25 mouse cellular contexts compared by ENCODE assay signal in the genomic region with DNA sequence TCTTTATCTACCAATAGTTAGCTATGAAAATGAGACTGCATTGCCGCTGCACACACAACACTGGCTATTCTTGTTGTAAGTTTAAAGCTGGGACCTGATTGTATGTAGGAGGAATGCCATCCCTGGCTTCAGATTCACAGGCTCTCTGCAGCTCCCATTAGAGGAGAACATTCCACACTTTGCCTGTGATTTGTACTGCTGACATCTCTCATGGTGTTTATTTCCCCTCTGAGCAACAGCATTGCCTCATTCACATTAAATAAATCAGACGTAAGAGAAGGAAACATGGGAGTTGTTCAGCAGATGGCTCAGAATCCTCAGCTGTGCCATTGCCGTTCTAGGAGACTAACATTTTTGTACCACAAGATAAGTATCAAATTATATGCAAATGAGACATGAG.
A peak's percentile ranks its signal among the peaks of the same experiment; 100 is the strongest.
DNase-seq lines count a peak whose midpoint lies in the region; ATAC-seq and TF ChIP-seq lines count a peak whose summit lies in the region.
"Had no signal": no experiment of that assay in that cellular context is flagged by ENCODE, and none has a peak within 500 bp of the region (broad histone marks: within the 10 kb centered on the region; RNA-seq: fewer than 3 reads in every experiment).

No protein-coding gene starts in this region.

- H3K36me3 ChIP-seq in forebrain, postnatal 0 days (ENCODE audit: insufficient read depth), result no peaks in the 10 kb centered on the region
- no peaks in the 10 kb centered on the region for H3K36me3 ChIP-seq in forebrain, embryonic 13.5 days (ENCODE audit: poor library complexity, severe bottlenecking)
- no peaks in the 10 kb centered on the region for H3K36me3 ChIP-seq in hindbrain, embryonic 11.5 days (ENCODE audit: control insufficient read depth, insufficient read depth, low read length)
- H3K36me3 ChIP-seq: forebrain, embryonic 10.5 days; heart, embryonic 13.5 days; hindbrain, embryonic 12.5 days; lung, embryonic 15.5 days; midbrain, embryonic 10.5 days; neural tube, embryonic 12.5 days had no signal

- H3K27me3 ChIP-seq in forebrain, postnatal 0 days (ENCODE audit: insufficient read depth, low read length), result no peaks in the 10 kb centered on the region
- no peaks in the 10 kb centered on the region for H3K27me3 ChIP-seq in forebrain, embryonic 13.5 days
- H3K27me3 ChIP-seq in hindbrain, embryonic 11.5 days (ENCODE audit: control insufficient read depth, insufficient read depth, low read length), result no peaks in the 10 kb centered on the region
- H3K27me3 ChIP-seq: heart, embryonic 13.5 days; hindbrain, embryonic 12.5 days; lung, embryonic 15.5 days; neural tube, embryonic 12.5 days had no signal

- WGBS in forebrain, postnatal 0 days, result 58% methylated on average over 3 of the region's 3 CpGs
- 91% methylated on average over 3 of the region's 3 CpGs for WGBS in forebrain, embryonic 13.5 days
- 95% methylated on average over 3 of the region's 3 CpGs for WGBS in hindbrain, embryonic 11.5 days

- no peak overlapping the region for H3K27ac ChIP-seq in forebrain, postnatal 0 days (ENCODE audit: low read depth, low read length)
- H3K27ac ChIP-seq in forebrain, embryonic 13.5 days, result no peak overlapping the region
- H3K27ac ChIP-seq in hindbrain, embryonic 11.5 days (ENCODE audit: low read depth, low read length), result no peak overlapping the region
- H3K27ac ChIP-seq: forebrain, embryonic 10.5 days; gastrocnemius, adult 2 months; heart, embryonic 13.5 days; hindbrain, embryonic 12.5 days; liver, embryonic 14.5 days; lung, embryonic 15.5 days; macrophage; midbrain, embryonic 10.5 days; neural tube, embryonic 12.5 days had no signal

- TF ChIP-seq POLR2A in brain, embryonic 14.5 days (IDR thresholded peaks at IDR 0.05; ENCODE audit: borderline replicate concordance, extremely low read depth, insufficient read depth, insufficient read length, poor library complexity, severe bottlenecking), result no peak

- intact Hi-C loops in left cerebral cortex, postnatal 4 days (cut with DNase I), result no loop called here

- H3K9me3 ChIP-seq in forebrain, postnatal 0 days (ENCODE audit: low read length), result no peaks in the 10 kb centered on the region
- no peaks in the 10 kb centered on the region for H3K9me3 ChIP-seq in forebrain, embryonic 13.5 days (replicated peaks)
- no peaks in the 10 kb centered on the region for H3K9me3 ChIP-seq in hindbrain, embryonic 11.5 days (ENCODE audit: control insufficient read depth, low read length)
- H3K9me3 ChIP-seq: forebrain, embryonic 10.5 days; heart, embryonic 13.5 days; hindbrain, embryonic 12.5 days; lung, embryonic 15.5 days; midbrain, embryonic 10.5 days; neural tube, embryonic 12.5 days had no signal

- H3K4me2 ChIP-seq in forebrain, postnatal 0 days (ENCODE audit: low read depth), result no peak overlapping the region
- no peak overlapping the region for H3K4me2 ChIP-seq in forebrain, embryonic 13.5 days
- H3K4me2 ChIP-seq in hindbrain, embryonic 11.5 days (replicated peaks; ENCODE audit: low read depth, low read length), result no peak overlapping the region
- H3K4me2 ChIP-seq: heart, embryonic 13.5 days; hindbrain, embryonic 12.5 days; lung, embryonic 15.5 days; neural tube, embryonic 12.5 days had no signal

- no peak for TF ChIP-seq CTCF in forebrain, postnatal 0 days (IDR thresholded peaks at IDR 0.05; ENCODE audit: low read depth)
- TF ChIP-seq CTCF in brain, embryonic 14.5 days (IDR thresholded peaks at IDR 0.05; ENCODE audit: borderline replicate concordance, extremely low read depth, insufficient read depth, insufficient read length), result no peak

- ATAC-seq in forebrain, postnatal 0 days, result peak; percentile 88
- no peak for ATAC-seq in forebrain, embryonic 13.5 days
- no peak for ATAC-seq in hindbrain, embryonic 11.5 days (ENCODE audit: low FRiP score)
- ATAC-seq: activated CD4-positive, CD25-positive, alpha-beta regulatory T cell, adult 4 months; CD4-positive, CD25-positive, alpha-beta regulatory T cell, adult 4 months; inflammation-experienced regulatory T-cells, adult 6 months had no signal

- peak; percentile 61 for DNase-seq in forebrain, postnatal 0 days
- peak; percentile 1 for DNase-seq in left cerebral cortex, adult 11 months (ENCODE audit: low spot score)
- no peak for DNase-seq in left cerebral cortex, postnatal 4 days
- DNase-seq in brain, embryonic 14.5 days (ENCODE audit: low read depth), result peak; percentile 8
- peak; percentile 40 for DNase-seq in layer of hippocampus, adult 9-10 months (ENCODE audit: low spot score)
- no peak for DNase-seq in kidney, adult 18-20 months
- DNase-seq in hindbrain, embryonic 11.5 days (ENCODE audit: low spot score), result no peak
- DNase-seq: adrenal gland, postnatal 14 days; cerebellum, adult 18-20 months; cerebellum, postnatal 36 days; gastrocnemius, adult 2 months; kidney, adult 8-10 months; kidney, postnatal 25 days had no signal

- H3K4me1 ChIP-seq in forebrain, postnatal 0 days (ENCODE audit: insufficient read depth), result no peaks in the 10 kb centered on the region
- no peaks in the 10 kb centered on the region for H3K4me1 ChIP-seq in forebrain, embryonic 13.5 days
- no peaks in the 10 kb centered on the region for H3K4me1 ChIP-seq in hindbrain, embryonic 11.5 days (replicated peaks; ENCODE audit: control insufficient read depth, insufficient read depth, low read length)
- H3K4me1 ChIP-seq: forebrain, embryonic 10.5 days; heart, embryonic 13.5 days; hindbrain, embryonic 12.5 days; lung, embryonic 15.5 days; midbrain, embryonic 10.5 days; neural tube, embryonic 12.5 days had no signal

- no peak overlapping the region for H3K4me3 ChIP-seq in forebrain, postnatal 0 days (ENCODE audit: low read depth, low read length)
- no peak overlapping the region for H3K4me3 ChIP-seq in forebrain, embryonic 13.5 days
- H3K4me3 ChIP-seq in hindbrain, embryonic 11.5 days (ENCODE audit: low read depth, low read length), result no peak overlapping the region
- H3K4me3 ChIP-seq: forebrain, embryonic 10.5 days; gastrocnemius, adult 2 months; heart, embryonic 13.5 days; hindbrain, embryonic 12.5 days; lung, embryonic 15.5 days; midbrain, embryonic 10.5 days; neural tube, embryonic 12.5 days had no signal

- H3K9ac ChIP-seq in forebrain, postnatal 0 days, result no peak overlapping the region
- H3K9ac ChIP-seq in forebrain, embryonic 13.5 days, result no peak overlapping the region
- no peak overlapping the region for H3K9ac ChIP-seq in hindbrain, embryonic 11.5 days (ENCODE audit: low read depth, low read length)
- H3K9ac ChIP-seq: heart, embryonic 13.5 days; hindbrain, embryonic 12.5 days; liver, embryonic 14.5 days; lung, embryonic 15.5 days; neural tube, embryonic 12.5 days had no signal

Comparison
In these comparisons a context has a peak if more than half of its experiments do, and no peak if none do; other contexts are left out.
1. DNase-seq: peak in forebrain, postnatal 0 days (single experiment), left cerebral cortex, adult 11 months (single experiment), brain, embryonic 14.5 days (single experiment) and layer of hippocampus, adult 9-10 months (single experiment); none in left cerebral cortex, postnatal 4 days (single experiment), kidney, adult 18-20 months (single experiment) and hindbrain, embryonic 11.5 days (single experiment).